Mouse (Mus musculus) granulocyte monocyte progenitor cell, adult 5-6 weeks (primary cell): Measurements from ENCODE around the gene Slc17a5. TPM values are rescaled to one million over a fixed set of nuclear protein-coding genes. Genes with fewer than 3 reads are reported as not detected.

Experiments
- ATAC-seq: replicated peaks from 2 replicates; pipeline ENCODE4 v1.8.0; 2016; ENCODE audit warnings: mild to moderate bottlenecking, moderate TSS enrichment, inconsistent platforms; ENCODE audit not compliant: poor library complexity, severe bottlenecking
- total RNA-seq, 2 experiments: library from RNA; stranded (forward) in 1 of 2; stranded (reverse) in 1 of 2; fragments of 200-712, 200-1000 nt in 1 of 2; fragments of >200 nt in 1 of 2; fragmentation: Nextera tagmentation in 1 of 2; gene quantifications; 2 replicates each; pipeline ENCODE4 v1.2.3; 2014 to 2017

The Slc17a5 gene
- 5.5 and 11.3 TPM in 2 replicates for total RNA-seq (2014; fragmentation: Nextera tagmentation)
- 8.9 and 11.5 TPM in 2 replicates for total RNA-seq (2017)

DNA sequence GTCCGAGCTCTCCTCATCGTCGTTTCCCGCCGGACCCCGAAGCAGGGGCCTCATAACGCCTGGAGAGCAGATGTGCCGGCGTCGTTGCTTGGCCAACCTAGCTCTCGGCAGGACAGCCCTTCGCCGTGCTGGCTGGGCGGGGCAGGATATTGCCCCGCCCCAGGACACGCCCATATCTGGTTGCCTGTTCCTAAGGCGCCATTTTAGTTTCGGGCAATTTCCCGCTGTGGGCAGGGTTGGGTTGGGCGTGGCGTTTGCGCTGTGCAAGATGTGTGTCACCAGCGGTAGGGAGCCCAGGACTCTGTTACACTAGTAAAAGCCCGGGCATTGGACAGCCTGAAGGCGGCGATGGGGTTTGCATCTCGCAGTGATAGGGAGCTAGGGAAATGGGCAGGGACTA, at the start of gene Slc17a5:
Gene Slc17a5, minus strand, starts transcription at position 128 of the 400 bp plus-strand sequence.
- peak; percentile 89 for ATAC-seq

DNA sequence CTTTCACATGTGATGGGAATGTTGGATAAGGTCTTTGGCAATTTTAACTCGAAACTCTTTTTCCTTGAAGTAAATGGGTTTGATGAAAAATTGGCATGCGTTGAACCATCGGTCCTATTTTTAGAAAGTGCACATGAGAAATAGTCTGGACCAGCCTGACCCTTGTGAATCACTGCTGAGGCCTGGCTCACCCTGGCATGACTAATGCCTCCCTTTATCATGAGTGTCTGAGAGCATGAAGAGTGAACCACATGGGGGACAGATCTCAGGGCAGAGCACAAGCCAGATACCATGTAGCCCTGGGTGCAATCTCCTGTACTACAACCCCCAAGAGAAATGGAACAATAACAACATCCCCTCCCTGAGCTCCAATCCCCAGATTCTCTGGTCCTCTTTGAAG, 46.1 kb upstream of the Slc17a5 start:
- ATAC-seq, result no peak

DNA sequence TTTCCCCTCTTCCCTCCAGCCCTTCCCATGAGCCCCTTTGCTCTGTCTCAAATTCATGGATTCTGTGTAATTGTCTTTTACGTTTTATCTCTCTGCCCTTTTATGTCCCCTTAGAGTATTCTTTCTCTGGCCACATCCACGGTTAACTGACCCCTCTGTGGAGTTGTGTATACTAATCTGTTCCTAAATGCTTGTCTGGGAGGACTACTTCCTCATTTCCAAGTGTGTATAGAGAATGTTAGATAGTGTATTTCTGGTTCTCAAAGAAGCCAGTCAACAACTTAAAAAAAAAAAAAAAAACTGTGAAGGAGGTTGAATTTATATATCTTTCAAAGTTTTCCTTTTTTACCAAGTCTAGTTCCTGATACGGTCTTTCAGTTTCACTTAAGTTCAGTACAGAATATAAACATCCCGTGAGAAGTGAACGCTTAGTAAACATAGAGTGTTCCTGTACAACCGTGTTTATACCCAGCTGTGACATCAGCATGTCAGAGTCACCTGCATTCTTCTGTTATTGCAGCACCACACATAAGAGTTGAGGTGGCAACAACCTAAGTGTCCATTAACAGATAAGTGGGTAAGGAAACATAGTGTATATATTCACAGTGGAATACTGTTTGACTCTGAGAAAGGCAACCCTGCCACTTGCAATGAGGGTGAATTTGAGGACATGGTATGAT, 44.1 kb upstream of the Slc17a5 start:
- ATAC-seq, result peak; percentile 70

DNA sequence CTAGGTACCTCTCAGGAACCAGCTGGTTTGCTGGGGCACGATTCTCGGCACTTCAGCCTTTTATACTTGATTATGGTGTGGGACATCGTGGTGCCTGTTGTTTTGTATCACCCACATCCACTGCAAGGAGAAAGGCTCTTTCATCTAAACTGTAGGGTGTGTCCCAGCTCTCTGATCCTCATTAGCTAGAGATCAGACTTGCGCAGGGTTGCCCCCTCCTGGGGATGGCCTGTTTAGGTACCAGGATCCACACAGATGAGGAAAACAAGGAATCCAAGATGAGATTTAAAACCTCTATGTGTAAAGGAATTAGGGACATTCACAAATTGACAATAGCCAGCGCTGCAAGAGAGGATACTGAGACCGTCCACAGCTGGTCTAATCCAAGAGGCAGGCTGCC, 42.1 kb upstream of the Slc17a5 start:
- no peak for ATAC-seq

DNA sequence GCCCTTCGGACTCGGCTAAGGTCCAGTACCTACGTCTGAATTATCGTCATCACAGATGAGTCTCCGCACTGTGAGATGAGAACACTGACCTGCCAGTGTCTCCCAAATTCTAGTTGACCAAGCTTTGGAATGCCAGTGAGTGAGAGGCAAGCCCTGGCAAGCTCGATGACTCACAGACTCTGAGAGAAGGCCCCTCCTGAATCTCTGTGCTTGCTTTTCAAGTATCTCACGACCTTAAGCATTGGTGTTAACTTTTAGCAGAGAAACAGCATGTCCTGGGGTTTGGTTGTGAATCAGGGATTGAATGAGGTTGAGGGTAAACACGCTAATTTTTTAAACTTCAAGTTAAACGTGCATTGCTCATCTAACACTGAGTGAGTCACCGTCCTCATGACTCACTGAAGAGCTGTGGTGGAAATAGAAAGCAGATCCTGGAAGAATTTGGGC, 35.5 kb upstream of the Slc17a5 start:
- no peak for ATAC-seq

DNA sequence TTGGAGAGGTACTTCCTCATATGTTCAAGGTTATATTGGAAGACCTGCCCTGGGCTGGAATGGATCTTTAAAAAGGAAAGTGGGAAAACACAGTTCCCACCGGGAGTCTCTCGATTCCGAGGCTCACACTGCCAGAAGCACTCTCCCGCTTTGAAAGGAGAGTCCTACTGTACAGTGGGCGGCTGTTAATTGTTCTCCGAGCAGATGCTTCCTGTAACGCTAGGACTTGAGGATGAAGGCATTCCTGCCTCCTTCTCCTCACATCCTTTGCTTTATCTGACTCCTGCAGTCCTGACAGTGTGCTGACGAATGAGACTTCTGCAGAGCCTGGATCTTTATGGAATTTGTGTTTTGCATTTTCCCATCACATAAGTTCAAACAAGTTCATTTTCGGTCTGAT, 31.4 kb upstream of the Slc17a5 start:
- no peak for ATAC-seq

DNA sequence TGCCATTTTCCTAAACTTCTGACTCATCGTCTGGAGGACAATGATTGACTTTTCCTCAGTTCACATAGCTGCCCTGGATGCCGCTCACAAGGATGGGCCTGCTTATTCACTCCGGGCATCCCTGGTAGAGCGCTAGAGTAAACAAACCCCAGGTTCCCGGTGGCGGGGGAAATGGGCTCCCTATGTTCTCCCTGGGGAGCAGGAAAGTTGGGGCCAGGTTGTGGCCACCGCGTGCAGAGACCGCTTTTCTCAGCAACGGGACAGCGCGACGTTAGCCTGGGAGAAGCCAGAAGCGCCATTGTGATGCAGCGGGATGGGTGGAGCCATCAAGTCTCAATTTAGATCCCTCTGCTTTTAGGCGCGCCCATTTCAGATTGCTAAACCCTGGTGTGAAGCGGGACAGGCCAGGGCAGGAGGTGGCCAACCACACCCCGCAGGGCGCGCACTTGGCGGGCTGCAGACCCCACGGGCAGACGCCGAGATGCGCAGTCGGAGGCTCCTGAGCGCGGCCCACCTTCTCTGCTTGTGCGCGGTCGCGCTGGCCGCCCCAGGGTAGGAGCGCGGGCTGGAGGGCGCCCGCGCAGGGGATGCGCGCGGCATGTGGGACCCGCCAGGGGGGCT, 27.7 kb upstream of the Slc17a5 start, which contains the start of gene Cd109:
Gene Cd109, plus strand, starts transcription at position 146 of the 621 bp plus-strand sequence.
- ATAC-seq, result peak; percentile 81

DNA sequence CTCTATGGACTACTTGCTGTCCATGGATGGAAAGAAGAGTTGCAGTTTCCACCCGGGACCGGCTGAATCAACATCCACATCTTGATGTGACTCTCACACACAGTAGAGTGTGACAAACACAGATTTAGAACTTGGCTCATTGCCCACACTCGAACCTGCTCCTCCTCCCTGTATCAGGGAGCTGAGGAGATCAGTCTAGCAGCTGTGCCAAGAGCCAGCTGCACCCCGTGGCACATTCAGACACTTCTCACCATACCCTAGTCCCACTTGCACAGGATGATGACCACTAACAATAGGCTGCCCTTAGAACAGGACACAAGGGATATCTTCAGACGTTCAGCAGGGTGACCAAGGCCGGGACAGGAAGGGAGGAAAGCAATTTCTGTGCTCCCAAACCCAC, 26.4 kb upstream of the Slc17a5 start:
- ATAC-seq, result no peak

DNA sequence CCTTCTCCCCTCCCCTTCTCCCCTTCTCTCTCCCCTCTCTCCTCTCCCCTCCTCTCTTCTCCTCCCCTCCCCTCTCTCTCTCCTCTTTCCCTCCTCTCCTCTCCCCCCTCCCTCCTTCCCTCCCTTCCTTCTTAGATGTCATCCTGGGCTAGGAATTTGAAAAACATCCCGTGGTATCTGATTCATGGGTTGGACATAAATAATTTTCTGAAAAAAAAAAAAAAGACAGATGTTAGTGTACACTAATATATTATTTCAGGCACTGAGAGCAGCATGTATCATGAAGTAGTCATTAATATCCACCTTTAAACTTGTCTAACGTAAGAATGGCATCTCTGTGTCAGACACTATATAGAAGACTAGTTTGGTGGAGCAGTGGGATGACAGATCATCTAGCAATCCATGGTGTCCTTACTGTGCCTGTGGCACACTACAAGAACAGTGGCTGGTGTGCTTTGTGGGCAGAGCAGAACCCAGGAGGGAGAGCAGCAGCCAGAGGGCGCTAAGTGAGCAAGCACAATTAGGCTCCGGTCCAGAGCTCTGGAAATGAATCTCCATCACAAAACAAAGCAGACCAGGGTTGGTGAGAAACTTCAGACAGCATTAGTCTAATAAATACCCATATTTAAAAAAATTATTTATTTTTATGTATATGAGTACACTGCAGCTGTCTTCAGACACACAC, 13.3 kb upstream of the Slc17a5 start:
- ATAC-seq, result no peak

DNA sequence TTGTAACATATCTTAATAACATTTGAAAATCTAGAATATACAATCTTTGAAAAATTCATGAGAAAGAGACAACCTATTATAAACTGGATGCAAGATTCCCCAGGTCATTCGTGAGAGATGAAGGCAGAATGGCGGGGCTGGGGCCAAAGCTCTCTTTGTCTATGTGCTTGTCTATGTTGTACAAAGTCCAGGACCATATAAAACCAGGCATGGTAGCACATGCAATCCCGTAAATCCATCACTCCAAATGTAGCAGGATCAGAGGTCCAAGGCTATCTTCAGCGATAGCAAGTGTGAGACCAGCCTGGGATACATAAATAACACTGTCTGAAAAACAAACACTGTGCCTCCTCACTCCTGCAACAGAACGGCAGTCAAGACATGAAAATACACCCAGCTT, 12.1 kb upstream of the Slc17a5 start:
- no peak for ATAC-seq

DNA sequence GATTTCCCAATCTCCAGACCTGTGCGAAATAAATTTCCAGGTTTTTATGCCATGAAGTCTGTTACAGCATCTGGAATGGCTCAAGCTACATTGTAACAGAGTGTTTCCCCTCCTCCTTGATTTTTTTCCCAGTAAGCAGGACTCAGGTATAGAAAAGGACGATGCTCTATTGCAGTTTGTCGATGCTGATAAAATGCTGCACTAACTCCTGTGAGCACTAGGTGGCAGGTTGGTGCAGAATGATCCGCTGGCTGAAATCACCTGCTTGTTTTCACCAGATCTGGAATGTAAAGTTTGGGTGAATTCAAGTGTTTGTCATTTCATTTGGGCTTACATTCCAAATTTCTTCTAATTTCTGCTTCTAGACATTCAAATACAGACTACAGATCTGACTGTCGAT, 9.0 kb upstream of the Slc17a5 start:
- peak; percentile 90 for ATAC-seq

DNA sequence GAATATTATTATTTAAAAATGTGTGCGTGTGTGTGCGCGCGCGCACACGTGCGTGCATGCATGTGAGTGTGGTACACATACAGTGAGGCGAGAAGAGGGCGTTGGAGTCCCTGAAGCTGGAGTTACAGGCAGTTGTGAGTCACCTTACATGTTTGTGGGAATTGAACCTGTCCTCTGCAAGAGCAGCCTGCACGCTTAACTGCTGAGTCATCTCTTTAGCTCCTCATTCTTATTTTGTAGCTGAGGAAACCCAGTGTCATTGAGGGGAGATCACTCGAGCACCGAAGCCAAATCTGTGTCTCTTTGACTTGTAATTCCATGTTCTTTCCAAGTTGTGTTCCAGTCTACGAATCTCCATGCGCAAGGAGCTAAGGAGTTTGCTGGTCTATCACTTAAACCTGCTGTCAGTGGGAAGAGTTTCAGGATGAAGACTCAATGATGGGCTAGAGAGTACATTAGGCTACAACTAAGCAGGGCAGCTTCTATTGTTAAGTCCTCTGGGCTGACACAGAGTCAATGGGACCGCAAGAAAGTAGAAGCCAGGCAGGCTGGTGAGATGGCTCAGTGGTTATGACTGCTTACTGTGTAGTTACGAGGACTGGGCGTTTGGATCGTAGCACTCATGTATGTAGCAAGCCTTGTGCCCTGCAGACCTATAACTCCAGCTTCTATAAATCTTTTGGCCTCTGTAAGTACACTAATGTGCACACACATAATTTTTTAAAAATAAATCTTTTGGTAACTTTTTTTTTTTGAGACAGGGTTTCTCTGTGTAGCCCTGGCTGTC, 8.1 kb upstream of the Slc17a5 start:
- no peak for ATAC-seq

DNA sequence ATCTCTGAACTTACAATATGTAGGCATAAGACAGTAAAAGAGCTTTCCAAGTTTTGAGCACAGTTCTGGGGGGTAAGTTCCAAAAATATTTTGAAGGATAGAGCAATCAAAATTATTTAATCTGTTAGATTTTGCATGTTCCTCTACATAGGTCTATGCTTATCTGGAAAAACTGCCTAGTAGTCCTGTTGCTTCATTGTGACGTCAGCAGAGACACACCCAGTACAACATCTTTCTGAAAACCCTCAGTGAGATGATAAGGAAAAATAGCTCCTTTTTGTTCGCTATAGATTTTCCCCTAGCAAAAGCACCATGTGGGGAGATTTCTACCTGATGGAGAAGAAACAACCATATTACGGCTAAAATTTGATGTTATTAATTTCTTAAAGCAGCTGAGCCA, 7.4 kb upstream of the Slc17a5 start:
- no peak for ATAC-seq

DNA sequence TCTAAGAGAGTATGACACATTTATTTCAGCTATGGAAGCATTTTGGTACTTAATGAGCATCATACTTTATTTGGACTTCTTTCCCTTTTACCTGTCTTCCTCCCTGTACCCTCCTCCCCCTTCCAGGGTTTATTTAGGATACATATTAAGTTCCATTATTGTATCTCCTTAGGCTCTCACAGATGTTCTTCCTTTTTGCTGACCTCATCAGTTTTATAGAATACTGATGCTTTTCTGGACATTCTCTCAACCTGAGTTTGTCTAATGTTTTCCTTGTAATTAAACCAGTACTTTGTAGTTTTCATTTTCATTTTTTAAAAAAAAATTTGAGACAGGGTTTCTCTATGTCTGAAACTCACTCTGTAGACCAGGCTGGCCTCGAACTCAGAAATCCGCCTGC, 2.6 kb upstream of the Slc17a5 start:
- ATAC-seq, result no peak

DNA sequence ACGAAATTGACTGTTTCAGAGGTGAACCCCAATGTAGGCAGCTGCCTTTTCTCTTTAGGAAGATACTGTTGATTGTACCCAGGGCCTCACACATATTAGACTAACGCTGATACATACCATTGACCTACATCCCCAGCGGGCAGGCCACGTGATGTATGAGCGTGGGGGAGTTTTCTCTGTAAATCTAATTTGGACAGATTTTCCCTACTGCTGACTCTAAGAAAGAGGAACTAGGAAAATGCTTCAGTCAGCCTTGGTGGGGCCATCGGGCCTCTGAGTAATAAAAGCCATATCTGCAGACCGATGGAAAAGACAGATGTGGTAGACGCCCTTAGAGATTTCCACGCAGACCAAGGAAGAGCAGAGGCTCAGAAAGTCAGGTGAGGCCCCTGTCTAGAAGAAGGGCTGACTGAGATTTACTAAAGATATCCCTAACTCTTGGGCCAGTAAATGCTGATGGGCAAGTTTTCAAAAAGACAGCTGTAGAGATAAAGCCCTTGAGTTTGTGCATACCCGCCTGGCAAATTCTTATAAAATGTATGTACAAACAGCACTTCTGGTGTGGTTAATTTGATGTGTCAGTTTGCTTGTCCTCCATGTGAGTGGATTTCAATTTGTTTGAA, 681 bp upstream of the Slc17a5 start:
- peak; percentile 61 for ATAC-seq

DNA sequence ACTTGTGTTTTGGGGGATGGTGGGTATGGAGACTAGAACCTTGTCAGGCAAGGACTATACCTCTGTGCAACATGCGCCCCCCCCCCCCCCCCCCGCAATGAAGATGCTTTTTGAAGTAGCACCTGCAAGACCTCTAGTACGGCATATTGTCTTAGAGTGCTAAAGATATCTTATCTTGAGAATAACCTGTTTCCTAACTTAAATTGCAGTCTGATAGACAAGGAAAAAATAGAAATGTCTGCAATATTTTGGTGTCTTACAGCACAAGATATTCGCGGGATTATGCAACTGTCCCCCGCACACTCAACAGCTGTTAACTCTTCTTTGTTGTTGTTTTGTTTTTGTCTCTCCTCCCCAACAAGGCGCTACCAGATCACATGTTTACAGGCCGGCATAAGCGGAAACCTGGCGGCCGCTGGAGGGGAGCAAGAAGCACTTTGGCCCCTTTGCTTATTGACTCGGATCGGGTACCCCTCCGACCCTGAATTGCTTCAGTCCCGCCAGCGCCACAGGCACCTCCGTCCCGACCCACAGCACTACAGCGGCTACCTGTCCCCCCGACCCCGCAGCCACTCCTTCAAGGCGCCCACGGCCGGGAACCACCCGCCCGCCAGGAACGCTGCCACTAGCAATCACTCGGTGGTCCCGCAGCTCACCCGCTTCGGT, 490 bp downstream of the Slc17a5 start:
- ATAC-seq, result peak; percentile 41

DNA sequence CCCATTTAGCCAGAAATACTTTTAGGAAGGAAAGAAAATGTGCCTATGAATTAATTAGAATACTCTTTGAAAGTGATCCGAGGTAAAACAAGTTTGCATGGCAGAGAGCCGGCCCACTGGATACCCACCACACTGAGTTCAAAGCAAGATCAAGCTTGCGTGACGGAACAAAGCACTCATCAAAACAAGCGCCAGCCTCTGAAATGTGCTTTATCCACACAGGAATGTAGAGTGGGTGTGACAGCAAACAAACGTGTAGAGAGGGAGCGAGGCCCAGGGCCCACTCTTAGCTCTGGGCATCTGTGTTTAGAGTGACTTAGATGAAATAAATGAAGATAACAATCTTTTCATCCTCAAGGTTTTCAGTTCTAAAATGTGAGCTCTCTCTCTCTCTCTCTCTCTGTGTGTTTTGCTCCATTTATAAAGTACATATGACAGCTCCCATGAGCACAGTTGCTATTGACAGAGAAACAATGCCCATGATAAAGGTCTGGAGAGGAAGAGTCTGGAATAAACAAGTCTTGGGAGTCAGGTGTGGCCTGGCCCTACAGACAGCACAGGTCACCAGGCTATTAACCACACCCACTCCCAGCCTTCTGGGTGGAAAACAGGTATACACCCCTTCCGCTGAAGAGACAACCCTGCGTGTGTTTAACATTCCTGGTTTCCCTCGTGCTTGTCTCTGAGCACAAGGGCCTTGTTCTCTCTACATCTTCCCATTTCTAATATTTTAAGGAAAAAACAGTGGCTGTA, 8.0 kb downstream of the Slc17a5 start:
- ATAC-seq, result no peak

DNA sequence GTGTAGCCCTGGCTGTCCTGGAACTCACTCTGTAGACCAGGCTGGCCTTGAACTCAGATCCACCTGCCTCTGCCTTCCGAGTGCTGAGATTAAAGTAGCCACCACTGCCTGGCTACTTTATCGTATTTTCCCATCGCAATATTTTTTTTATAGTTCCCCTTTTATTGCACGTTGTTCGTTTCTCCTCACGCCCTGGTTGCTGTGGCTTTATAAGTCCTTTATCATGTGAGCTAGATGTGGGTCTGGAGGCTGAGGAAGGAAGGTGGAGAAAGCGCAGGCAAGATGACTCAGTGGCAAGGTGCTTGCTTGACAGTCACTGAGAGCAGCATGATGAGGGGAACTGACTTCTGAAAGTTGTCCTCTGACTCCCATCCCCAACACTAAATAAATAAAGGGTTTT, 9.0 kb downstream of the Slc17a5 start:
- ATAC-seq, result peak; percentile 98

DNA sequence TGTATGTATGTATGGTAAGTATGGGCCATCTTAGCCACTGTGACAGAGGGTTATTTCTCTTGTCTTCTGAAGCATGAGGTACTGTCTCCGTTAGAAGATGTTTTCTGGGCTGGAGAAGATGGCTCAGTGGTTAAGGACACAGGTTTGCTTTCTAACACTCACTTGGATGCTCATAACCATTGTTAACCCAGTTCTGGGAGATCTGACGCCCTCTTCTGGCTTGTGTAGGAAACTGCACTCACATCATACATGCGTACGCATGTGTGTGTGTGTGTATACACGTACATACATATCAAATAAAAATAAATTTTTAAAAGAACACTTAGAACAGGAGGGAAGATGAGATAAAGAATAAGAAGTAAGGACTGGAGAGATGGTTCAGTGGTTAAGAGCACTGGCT, 11.4 kb downstream of the Slc17a5 start:
- ATAC-seq, result no peak
